Mouse (Mus musculus): Measurements from ENCODE around the gene Kdm8.
"Not testable (repeated sequence)": the region's sequence is repeated elsewhere in the genome, so short reads cannot be mapped to it uniquely, and the experiment has no call there.

The Kdm8 gene

GRCm38 (mm10) chr7:125444464-125445401 lies at the start of gene Kdm8:
Gene Kdm8 (plus strand): TSS chr7:125444676.
- peak; percentile 88 to 94 for DNase-seq (ENCODE audit: low spot score in 2 of 2)

DNA sequence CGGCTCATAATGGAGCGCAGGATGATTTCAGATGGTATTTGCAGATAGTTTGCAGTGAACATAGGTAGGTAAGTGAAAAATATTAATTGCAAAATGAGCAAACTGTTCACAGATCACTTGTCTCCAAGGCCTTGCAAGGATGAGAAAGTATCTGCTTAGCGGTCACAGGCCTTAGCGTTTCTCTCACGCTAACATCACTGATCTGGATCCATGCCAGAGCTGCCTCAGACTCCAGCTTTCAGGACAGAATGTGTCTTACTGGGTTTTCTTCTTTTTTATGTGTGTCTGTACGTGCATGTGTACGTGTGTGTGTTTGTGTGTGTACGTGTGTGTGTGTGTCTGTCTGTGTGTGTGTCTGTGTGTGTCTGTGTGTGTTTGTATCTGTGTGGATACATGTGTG lies 46.4 kb upstream of the Kdm8 start:
- DNase-seq (ENCODE audit: low spot score in 2 of 2): no peak

DNA sequence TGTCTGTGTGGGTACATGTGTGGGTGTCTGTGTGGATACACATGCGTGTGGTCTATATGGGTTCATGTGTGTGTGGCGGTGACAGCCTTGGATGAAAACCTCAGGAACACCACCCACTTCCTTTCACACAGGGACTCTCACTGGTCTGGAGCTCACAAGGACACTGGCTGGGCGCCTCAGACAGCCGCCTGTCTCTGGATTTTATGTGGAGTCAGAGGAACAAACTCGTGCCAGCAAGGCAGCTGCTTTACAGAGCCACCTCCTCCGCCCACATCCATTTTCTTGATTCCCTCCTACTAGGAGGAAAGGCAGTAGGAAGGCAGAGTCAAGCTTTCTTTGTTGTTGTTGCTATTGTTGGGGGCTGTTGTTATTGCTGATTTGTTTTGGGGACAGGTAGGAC lies 45.8 kb upstream of the Kdm8 start:
- DNase-seq (ENCODE audit: low spot score in 2 of 2): no peak

- no peak for DNase-seq (ENCODE audit: low spot score in 2 of 2)
These were observed 37.3 kb upstream of the Kdm8 start for GRCm38 (mm10) chr7:125407136-125407535.

DNA sequence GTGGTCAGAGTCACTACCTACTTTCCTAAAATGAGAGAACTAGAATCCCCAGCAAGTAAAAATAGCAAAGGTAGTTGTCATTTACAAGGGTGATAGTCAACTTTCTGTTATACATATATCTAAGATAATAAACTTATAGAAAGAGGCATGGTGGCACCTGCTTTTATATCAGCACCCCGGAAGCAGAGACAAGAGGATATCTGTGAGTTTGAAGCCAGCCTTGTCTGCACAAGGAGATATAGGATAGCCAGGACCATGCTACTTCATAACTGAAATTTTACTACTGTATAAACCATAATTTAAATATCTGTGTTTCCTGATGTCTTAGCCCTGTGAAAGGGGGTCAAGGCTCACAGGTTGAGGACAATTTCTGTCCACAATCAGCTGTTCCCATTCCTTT lies 29.4 kb upstream of the Kdm8 start:
- DNase-seq (ENCODE audit: low spot score in 2 of 2): no peak

GRCm38 (mm10) chr7:125415776-125416175 lies 28.7 kb upstream of the Kdm8 start:
- no peak for DNase-seq (ENCODE audit: low spot score in 2 of 2)

DNA sequence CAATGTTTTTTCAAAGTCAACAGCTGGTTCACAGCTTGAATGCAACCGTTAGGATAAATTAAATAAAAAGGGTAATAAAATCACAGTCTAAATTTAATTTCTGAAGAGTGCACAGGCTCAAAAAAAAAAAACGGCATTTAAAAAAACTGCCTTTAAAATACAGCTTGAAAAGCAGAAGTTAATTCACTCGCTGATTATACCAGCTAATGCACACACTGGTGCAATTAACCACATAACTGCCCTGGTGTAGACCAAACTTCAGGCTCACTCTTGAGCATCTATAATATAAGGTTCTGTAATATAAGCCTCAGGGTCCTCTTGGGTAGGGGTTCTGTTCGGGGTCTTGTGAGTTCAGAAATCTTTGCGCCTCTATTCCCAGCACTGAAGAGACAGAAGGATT lies 27.7 kb upstream of the Kdm8 start:
- no peak for DNase-seq (ENCODE audit: low spot score in 2 of 2)

GRCm38 (mm10) chr7:125418413-125418812 lies 26.1 kb upstream of the Kdm8 start:
- DNase-seq (ENCODE audit: low spot score in 2 of 2): no peak

DNA sequence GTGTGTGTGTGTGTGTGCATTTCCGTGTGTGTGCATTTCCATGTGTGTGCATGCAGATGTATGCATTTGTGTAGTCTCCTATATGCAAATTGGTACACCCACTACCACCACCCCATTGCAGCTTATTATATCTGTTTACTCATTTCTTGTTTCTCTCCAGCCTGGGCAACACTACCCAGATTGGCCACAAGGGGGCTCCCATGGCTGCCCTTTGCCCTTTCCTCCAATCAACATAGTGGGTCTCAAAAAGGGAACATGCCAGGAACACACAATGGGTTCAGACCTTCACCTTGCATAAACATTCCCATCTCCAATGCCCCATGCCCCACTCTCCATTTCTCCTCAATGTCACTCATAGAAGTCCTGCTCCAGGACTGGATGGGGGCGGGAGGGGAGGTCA lies 24.3 kb upstream of the Kdm8 start:
- DNase-seq (ENCODE audit: low spot score in 2 of 2): peak in 1 of 2 experiments; percentile 12

GRCm38 (mm10) chr7:125421911-125422310 lies 22.6 kb upstream of the Kdm8 start:
- no peak for DNase-seq (ENCODE audit: low spot score in 2 of 2)

GRCm38 (mm10) chr7:125423056-125423455 lies 21.4 kb upstream of the Kdm8 start:
- no peak for DNase-seq (ENCODE audit: low spot score in 2 of 2)

DNA sequence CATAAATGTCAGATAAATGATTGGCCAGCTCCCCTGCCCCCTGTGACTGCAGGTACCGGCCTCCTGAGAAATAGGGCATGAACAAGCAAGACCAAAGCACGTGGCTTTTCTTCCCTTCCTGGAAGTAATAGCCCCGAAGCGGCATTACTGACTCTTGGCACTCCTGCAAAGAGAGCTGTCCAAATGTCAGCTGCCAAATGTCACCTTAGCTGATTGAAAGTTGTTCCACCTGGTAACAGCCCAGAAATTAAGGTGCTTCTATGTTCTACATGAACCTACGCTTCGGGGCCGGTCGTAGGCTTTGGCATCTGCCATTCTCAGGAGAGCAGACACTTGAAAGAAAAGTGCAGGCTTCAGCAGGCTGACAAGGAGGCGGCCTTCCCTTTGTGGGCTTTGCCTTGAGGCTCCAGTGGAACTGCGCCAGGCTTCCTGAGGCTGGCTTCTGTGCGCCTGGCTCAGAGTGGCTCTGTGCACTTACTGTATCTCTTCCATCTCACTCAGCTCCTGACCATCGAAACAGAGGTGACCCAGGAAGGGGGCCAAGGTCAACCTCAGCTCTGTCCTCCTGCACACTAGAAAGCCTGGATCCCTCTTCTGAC lies 16.9 kb upstream of the Kdm8 start:
- no peak for DNase-seq (ENCODE audit: low spot score in 2 of 2)

DNA sequence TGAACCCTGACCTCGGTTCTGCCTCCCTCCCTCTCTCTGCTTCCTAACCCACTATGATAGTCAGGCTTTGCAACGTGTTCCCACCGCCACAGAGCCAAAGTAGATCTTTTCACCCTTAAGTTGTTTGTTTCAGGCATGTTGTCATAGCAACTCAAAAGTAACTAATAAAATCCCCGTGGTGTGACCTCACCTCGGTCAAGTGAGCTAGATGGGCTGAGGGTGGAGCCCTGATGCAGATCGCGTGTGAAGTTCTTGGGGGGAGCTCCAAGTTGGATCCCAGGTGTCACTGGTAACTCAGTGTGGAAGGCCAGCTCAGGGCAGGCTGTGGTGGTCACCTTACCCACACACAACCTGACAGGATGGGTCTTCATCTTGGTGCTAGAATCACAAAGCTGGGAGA lies 16.1 kb upstream of the Kdm8 start:
- DNase-seq (ENCODE audit: low spot score in 2 of 2): no peak

GRCm38 (mm10) chr7:125428816-125429500 lies 15.5 kb upstream of the Kdm8 start:
- not testable (repeated sequence) for DNase-seq (ENCODE audit: low spot score in 2 of 2)

GRCm38 (mm10) chr7:125430170-125430842 lies 14.2 kb upstream of the Kdm8 start:
- DNase-seq (ENCODE audit: low spot score in 2 of 2): no peak

GRCm38 (mm10) chr7:125433874-125434273 lies 10.6 kb upstream of the Kdm8 start:
- DNase-seq (ENCODE audit: low spot score in 2 of 2): no peak

GRCm38 (mm10) chr7:125434666-125435290 lies 9.7 kb upstream of the Kdm8 start:
- no peak for DNase-seq (ENCODE audit: low spot score in 2 of 2)

DNA sequence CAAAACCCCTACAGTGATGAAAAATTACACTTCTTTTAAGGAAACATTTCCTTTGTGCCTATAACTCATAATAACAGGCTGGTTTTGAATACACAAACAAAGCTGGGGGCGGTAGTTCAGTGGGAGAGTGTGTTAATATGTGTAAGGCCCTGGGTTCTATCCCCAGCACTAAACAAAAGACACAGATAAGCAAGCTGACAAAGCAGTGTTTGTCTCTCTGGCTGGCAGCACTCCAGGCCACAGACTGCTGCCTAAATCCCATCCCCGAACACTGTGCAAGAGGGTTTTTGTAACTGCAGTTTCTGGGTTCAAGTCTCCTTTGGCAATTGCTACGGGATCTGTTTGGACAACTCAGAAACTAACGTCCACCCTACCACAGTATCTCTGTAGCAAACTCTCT lies 2.2 kb upstream of the Kdm8 start:
- no peak for DNase-seq (ENCODE audit: low spot score in 2 of 2)

DNA sequence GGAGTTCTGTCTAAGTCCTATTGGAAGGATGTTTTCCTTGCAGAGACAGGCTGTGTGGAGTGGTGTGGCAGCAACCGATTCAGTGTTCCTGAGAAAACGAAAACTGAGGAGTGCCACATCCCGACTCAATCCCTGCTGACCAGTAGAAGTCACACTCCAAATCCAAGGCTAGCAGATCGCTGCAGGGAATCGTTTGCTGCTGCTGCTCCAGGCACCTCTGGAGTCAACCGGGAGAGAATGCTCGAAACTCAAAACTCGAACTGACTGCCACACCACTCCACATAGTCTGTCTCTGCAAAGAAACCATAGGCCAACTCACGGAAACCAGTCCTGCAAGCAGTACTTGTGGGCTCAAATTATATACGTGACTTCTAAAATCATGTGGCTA lies 406 bp upstream of the Kdm8 start:
- DNase-seq (ENCODE audit: low spot score in 2 of 2): peak in 1 of 2 experiments; percentile 18

DNA sequence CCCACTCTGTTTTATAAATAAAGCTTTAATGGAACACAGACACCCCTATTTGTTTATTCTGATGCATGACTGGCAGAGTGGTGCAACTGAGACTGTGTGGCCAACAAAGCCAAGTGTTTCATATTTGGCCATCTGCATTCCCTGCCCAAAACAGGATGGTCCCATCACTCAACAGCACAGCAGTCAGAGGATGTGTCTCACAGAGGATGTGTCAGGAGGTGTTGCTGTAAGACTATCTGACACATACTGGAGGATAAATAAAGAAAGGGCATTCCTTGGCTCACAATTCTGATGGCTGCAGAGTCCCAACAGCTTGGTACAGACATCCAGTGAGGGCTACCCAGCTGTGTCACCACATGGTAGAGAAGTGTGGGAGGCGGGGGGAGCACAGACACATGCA lies 6.2 kb downstream of the Kdm8 start:
- DNase-seq (ENCODE audit: low spot score in 2 of 2): no peak

DNA sequence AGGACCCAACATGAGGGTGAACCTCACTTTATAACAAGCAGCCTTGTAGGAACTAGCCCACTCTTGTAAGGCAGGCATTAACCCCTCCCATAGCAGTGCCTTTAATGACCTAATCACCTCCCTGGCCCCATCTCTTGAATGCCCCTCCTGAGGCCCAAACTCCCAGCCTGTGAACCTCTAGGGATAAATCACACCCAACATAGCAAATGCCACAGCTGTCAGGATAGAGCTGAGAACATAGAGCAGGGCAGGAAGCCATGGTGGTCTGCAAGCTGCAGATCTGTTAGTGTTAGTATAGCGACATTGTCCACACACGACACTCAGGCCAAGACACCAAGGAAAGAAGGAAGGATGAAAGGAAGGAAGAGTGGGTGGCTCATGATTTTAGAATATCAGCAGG lies 6.6 kb downstream of the Kdm8 start:
- no peak for DNase-seq (ENCODE audit: low spot score in 2 of 2)

GRCm38 (mm10) chr7:125453671-125454070 lies 9.2 kb downstream of the Kdm8 start:
- DNase-seq (ENCODE audit: low spot score in 2 of 2): no peak

All from urinary bladder, adult 18-20 months (tissue).